Mouse (Mus musculus) lung, postnatal 0 days (tissue): ENCODE data around the gene Pick1. TPM values are rescaled to one million over a fixed set of nuclear protein-coding genes. Genes with fewer than 3 reads are reported as not detected.

ENCODE experiments used
- ATAC-seq: fragments of 200-750 bp; cut with Nextera tagmentation; 2 replicates; pipeline ENCODE4 v1.8.0; 2017; ENCODE audit warnings: moderate library complexity
- DNase-seq: peaks from one replicate; pipeline ENCODE4 v3.0.0-alpha.2; 2016; ENCODE audit warnings: low spot score
- H3K27ac ChIP-seq: fragments of 300-500 bp; sonication (generic); 2 replicates; pipeline ENCODE4 v1.5.1; 2014; ENCODE audit warnings: antibody characterized with exemption, mild to moderate bottlenecking, low read length, mixed read lengths
- H3K27me3 ChIP-seq: fragments of 300-500 bp; sonication (generic); replicated peaks from 2 replicates; pipeline ENCODE4 v1.6.1; 2014; ENCODE audit warnings: low read length, mixed read lengths; ENCODE audit not compliant: insufficient read depth
- H3K36me3 ChIP-seq: fragments of 300-500 bp; sonication (generic); 2 replicates; pipeline ENCODE4 v1.6.1; 2014; ENCODE audit warnings: low read length, mixed read lengths; ENCODE audit not compliant: insufficient read depth
- H3K4me1 ChIP-seq: fragments of 300-500 bp; sonication (generic); 2 replicates; pipeline ENCODE4 v1.6.1; 2014; ENCODE audit warnings: antibody characterized with exemption, low read depth, low read length, mixed read lengths; ENCODE audit not compliant: insufficient read depth
- H3K4me2 ChIP-seq: fragments of 300-500 bp; sonication (generic); replicated peaks from 2 replicates; pipeline ENCODE4 v1.6.1; 2014; ENCODE audit warnings: low read depth, mild to moderate bottlenecking, low read length, moderate library complexity, mixed read lengths
- H3K4me3 ChIP-seq: fragments of 300-500 bp; sonication (generic); 2 replicates; pipeline ENCODE4 v1.5.1; 2014; ENCODE audit warnings: low read depth, low read length
- H3K9ac ChIP-seq: fragments of 300-500 bp; sonication (generic); replicated peaks from 2 replicates; pipeline ENCODE4 v1.6.1; 2014; ENCODE audit warnings: low read depth, mild to moderate bottlenecking
- H3K9me3 ChIP-seq: fragments of 300-500 bp; sonication (generic); 2 replicates; pipeline ENCODE4 v1.6.1; 2016; ENCODE audit warnings: low read length, mixed read lengths
- CTCF ChIP-seq: IDR thresholded peaks from 2 replicates; pipeline ENCODE4 v1.5.1; 2016; ENCODE audit warnings: antibody characterized with exemption, mild to moderate bottlenecking
- EP300 ChIP-seq: IDR thresholded peaks from 2 replicates; pipeline ENCODE4 v1.6.1; 2016; ENCODE audit warnings: antibody characterized with exemption, mild to moderate bottlenecking, control low read depth
- WGBS: fragments of 180-500 bp; shearing (Covaris S2); extraction: QIAGEN DNeasy Blood & Tissue Kit; methylation state at CpG from one replicate; pipeline ENCODE4 v1.1.7; 2014; 5-methylcytosine and 5-hydroxymethylcytosine counted together
- polyA plus RNA-seq: library from polyadenylated mRNA; unstranded; fragments of >200 nt; fragmentation: Nextera tagmentation; extraction: Ambion mirVana; gene quantifications from 2 replicates; pipeline ENCODE4 v1.2.1, GENCODE M21; 2015

The Pick1 gene
- polyA plus RNA-seq, 1 experiment from 2014 or later = 22.0 TPM

DNA sequence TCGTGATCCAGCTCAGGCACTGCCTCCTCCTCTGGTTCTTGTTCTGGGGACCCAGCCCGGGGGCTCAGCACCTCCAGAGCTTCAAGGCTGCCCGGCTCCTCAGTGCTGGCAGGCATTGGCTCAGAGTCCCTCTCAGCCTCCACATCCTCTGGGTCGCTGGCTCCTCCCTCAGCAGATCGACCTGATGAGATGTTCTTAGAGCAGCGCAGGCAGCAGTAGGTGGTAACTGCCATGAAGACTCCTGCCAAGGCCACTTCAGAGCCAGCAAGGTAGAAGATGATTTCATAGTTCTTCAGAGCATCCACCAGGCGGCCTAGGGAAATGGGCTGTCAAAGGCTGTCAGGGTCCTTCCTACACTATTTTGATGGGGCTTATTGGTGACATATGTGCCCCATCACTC lies 22.2 kb downstream of the Pick1 start:
- ATAC-seq = no peak
- TF ChIP-seq CTCF (no peak), EP300 (no peak)
- Histone ChIP-seq H3K4me1 (peaks cover 10% of the 10 kb centered on the region; the same call in 1 of the 2 replicates), H3K27me3 (0 out of 2 replicates have a peak, but pooled peaks cover 16% of the 10 kb centered on the region), H3K27ac (no peak overlapping the region), H3K9me3 (no peaks in the 10 kb centered on the region), H3K4me2 (no peak overlapping the region), H3K36me3 (no peaks in the 10 kb centered on the region), H3K4me3 (no peak overlapping the region), H3K9ac (no peak overlapping the region)
- 59% methylated on average over 7 of the region's 7 CpGs for WGBS
- no peak for DNase-seq

DNA sequence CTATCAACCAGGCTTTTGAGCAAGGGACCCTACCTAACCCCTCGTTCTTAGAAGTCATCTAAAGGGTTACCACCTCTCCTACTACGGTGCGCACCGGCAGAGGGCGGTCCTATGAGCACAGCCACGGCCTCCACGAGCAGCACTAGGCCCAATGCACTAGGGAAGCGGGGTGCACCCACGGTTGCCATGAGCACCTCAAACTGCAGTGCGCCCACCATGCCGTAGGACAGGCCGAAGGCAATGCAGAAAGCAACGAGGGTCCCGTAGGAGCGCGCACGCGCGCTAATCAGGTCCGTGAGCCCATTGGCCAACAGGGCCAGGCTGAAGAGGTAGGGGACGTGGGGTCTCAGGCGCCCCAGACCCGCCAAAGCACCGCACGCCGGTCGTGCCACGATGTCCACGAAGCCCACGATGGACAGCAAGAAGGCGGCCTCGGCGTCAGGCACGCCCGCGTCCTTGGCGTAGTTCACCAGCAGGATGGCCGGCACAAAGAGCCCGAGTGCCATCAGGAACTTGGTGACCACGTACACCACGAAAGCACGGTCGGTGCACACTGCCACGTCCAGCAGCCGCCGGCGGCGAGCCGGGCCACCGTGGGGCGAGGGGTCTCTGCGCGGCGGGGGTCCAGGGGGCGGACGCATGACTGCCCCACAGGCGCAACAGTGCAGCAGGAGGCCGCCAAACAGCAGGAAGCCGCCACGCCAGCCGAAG lies 23.0 kb downstream of the Pick1 start:
- H3K4me2 ChIP-seq = peak overlapping the region; percentile 58
- peaks cover 10% of the 10 kb centered on the region; the same call in 1 of the 2 replicates for H3K4me1 ChIP-seq
- no peaks in the 10 kb centered on the region for H3K36me3 ChIP-seq
- WGBS = 7% methylated on average over 60 of the region's 61 CpGs
- ATAC-seq (peak; percentile 32), DNase-seq (no peak)
- no peak overlapping the region for H3K9ac ChIP-seq
- no peak overlapping the region for H3K27ac ChIP-seq
- TF ChIP-seq CTCF (peak; percentile 44), EP300 (no peak)
- H3K4me3 ChIP-seq = peak overlapping the region; percentile 21
- 0 out of 2 replicates have a peak, but pooled peaks cover 16% of the 10 kb centered on the region for H3K27me3 ChIP-seq
- H3K9me3 ChIP-seq = no peaks in the 10 kb centered on the region

DNA sequence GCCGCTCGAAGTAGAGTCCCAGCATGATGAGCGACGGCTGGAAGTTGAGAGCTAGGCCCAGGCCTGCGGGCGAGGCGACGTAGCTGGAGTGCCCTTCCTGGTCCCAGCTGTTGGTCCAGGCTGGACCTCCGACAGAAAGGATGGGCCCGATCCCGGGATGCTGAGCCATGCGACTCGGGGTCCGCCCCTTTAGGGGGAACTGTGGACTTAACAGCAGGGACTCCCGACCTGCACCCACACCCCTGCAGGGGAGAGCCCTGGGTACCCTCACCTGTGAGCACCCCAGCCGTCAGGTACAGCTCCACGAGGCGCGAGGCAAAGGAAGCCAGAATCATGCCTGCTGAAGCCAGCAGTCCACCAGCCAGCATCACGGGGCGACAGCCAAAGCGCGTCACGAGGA lies 23.6 kb downstream of the Pick1 start:
- DNase-seq (no peak), ATAC-seq (no peak)
- H3K36me3 ChIP-seq = no peaks in the 10 kb centered on the region
- no peak overlapping the region for H3K9ac ChIP-seq
- peaks cover 10% of the 10 kb centered on the region; the same call in 1 of the 2 replicates for H3K4me1 ChIP-seq
- H3K27ac ChIP-seq = no peak overlapping the region
- H3K4me2 ChIP-seq = peak overlapping the region; percentile 58
- H3K27me3 ChIP-seq = 0 out of 2 replicates have a peak, but pooled peaks cover 16% of the 10 kb centered on the region
- 36% methylated on average over 22 of the region's 24 CpGs for WGBS
- H3K4me3 ChIP-seq = peak overlapping the region; percentile 21; the same call in 1 of the 2 replicates
- no peaks in the 10 kb centered on the region for H3K9me3 ChIP-seq
- no peak for TF ChIP-seq EP300

DNA sequence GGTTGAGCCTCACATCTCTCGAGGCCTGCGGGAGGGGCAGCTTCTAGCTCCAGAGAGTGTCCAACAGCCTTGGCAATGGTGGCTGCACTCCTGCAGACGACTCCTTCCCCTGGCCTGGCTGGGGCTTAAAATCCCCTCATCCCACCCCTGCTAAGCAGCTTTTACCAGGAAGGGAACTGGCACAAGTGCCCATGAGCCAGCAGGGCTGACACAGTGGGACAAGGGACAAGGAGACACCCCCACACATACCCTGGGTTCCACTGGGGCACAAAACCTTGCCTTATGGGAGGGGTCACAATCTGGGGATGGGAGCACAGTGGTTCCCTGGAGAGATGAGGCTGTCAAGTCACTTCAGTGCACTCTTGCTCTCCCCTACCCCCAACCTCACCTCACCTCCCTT lies 25.7 kb downstream of the Pick1 start, which contains the start of gene Slc16a8:
Gene Slc16a8 (minus strand): TSS at position 101 of the 400 bp plus-strand sequence.
- peaks cover 10% of the 10 kb centered on the region; the same call in 1 of the 2 replicates for H3K4me1 ChIP-seq
- no peak within 1 kb of the TSS for H3K4me3 ChIP-seq
- H3K9me3 ChIP-seq = no peaks in the 10 kb centered on the region
- H3K4me2 ChIP-seq = no peak within 1 kb of the TSS
- no peak within 1 kb of the TSS for H3K27ac ChIP-seq
- no peak for DNase-seq
- WGBS = 35% methylated on average over 3 of the region's 3 CpGs
- H3K27me3 ChIP-seq = 0 out of 2 replicates have a peak, but pooled peaks cover 18% of the 10 kb centered on the region
- H3K9ac ChIP-seq = no peak within 1 kb of the TSS
- H3K36me3 ChIP-seq = no peaks in the 10 kb centered on the region
- no peak for TF ChIP-seq CTCF
- no peak for TF ChIP-seq EP300
- no peak for ATAC-seq

DNA sequence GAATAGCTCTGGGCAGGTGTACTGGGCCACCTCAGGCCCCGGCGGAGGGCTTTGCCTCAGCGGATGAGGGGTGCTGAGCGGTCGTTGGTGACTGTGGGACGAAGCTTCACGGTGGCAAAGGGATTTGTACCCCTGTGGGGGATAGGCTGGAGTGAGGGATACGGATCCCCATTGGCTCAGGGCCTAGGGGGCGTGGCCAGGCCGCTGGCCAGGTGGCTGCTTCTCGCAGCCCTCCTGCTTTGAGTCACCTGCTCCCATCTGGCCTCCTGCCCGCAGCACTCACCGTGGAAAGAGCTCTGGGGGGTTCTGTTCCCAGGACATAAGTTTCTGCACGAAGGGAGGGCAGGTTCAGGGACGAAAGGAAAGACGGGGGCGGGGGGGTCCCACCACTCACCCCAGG lies 29.5 kb downstream of the Pick1 start:
- no peak overlapping the region for H3K9ac ChIP-seq
- no peaks in the 10 kb centered on the region for H3K9me3 ChIP-seq
- no peak overlapping the region for H3K4me3 ChIP-seq
- WGBS = 26% methylated on average over 16 of the region's 17 CpGs
- H3K36me3 ChIP-seq = no peaks in the 10 kb centered on the region
- DNase-seq (no peak), ATAC-seq (no peak)
- H3K27me3 ChIP-seq = peaks cover 29% of the 10 kb centered on the region
- no peak for TF ChIP-seq CTCF
- no peak for TF ChIP-seq EP300
- H3K4me1 ChIP-seq = peaks cover 4% of the 10 kb centered on the region; the same call in 1 of the 2 replicates
- no peak overlapping the region for H3K4me2 ChIP-seq
- H3K27ac ChIP-seq = no peak overlapping the region

DNA sequence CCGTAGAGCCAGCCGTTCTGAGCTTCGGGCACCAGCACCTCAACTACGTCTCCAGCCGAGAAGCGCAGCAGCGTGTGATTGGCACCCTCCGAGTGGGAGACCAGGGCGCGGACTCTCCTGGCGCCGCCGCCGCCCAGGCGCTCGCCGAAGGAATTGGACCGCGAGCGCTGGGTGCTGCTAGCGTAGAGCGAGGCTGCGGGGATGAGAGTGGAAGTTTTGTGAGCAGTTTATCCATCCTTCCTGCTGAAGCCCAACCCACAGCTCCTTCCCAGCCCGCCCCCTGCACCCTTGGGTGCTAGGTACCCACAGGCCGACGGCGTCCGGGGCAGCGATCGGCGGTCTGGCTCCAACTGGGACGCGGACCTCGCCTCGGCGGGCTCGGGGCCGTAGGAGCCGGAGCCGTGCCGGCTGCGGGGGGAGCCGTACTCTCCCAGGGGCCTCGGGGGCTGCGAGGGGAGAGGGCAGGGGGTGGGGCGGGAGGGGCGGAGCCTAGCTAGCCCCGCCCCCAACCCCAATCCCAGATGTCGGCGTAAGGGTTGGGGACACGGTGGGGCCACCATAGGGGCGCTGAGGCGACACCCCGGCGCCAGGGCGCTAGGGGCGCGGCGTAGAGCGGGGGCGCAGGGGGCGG lies 32.2 kb downstream of the Pick1 start:
- 1% methylated on average over 30 of the region's 62 CpGs for WGBS
- Histone ChIP-seq H3K4me2 (peak overlapping the region; percentile 91), H3K9ac (peak overlapping the region; percentile 8; the same call in 1 of the 2 replicates), H3K9me3 (no peaks in the 10 kb centered on the region), H3K36me3 (no peaks in the 10 kb centered on the region), H3K27me3 (peaks cover 30% of the 10 kb centered on the region), H3K4me3 (peak overlapping the region; percentile 38), H3K4me1 (peaks cover 4% of the 10 kb centered on the region; the same call in 1 of the 2 replicates), H3K27ac (no peak overlapping the region)
- peak; percentile 49 for DNase-seq
- no peak for TF ChIP-seq CTCF
- TF ChIP-seq EP300 = no peak
- peak; percentile 70 for ATAC-seq
